Mouse (Mus musculus): ENCODE measurements around the gene Samd14. TPM values are rescaled to one million over a fixed set of nuclear protein-coding genes. Genes with fewer than 3 reads are reported as not detected.

Samd14 gene
- polyA plus RNA-seq, 1 experiment from 2014 or later: 19.8 TPM

DNA sequence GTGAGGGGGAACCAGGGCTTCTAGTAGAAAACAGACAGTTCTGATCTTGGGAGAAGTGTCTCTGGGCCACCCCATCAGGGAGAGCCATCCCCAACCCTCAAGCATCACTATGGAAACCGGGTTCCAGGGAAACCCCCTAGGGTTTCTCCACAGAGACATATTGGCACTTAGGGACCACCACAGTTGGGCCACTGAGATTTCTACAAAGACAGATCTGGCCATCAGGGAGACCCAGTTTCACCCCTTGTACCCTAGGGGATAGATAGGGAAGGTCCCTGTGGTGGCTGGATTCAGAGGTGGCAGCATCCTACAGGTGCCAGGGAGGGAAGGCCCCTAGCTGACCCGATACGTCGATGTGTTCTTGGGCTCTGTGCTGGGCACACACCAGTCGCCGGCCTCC is 17.2 kb downstream of the Samd14 start:
- WGBS: 83% methylated on average over 6 of the region's 6 CpGs
- H3K9ac ChIP-seq: no peak overlapping the region
- H3K36me3 ChIP-seq: peaks cover 24% of the 10 kb centered on the region
- no peak overlapping the region for H3K4me2 ChIP-seq
- no peak overlapping the region for H3K4me3 ChIP-seq (replicated peaks)
- ATAC-seq (ENCODE audit: insufficient read depth, low FRiP score, low read depth): no peak
- H3K27me3 ChIP-seq (replicated peaks): no peaks in the 10 kb centered on the region
- H3K27ac ChIP-seq: no peak overlapping the region
- H3K4me1 ChIP-seq: peaks cover 3% of the 10 kb centered on the region; the same call in 1 of the 2 replicates
- no peaks in the 10 kb centered on the region for H3K9me3 ChIP-seq

GRCm38 (mm10) chr11:95027850-95028470 is 18.3 kb downstream of the Samd14 start:
- Histone ChIP-seq H3K4me3 (replicated peaks) (no peak overlapping the region), H3K9ac (no peak overlapping the region), H3K27ac (no peak overlapping the region), H3K36me3 (peaks cover 14% of the 10 kb centered on the region), H3K27me3 (replicated peaks) (no peaks in the 10 kb centered on the region), H3K4me1 (peaks cover 5% of the 10 kb centered on the region; the same call in 1 of the 2 replicates), H3K4me2 (no peak overlapping the region), H3K9me3 (no peaks in the 10 kb centered on the region)
- 38% methylated on average over 13 of the region's 13 CpGs for WGBS
- no peak for ATAC-seq (ENCODE audit: insufficient read depth, low FRiP score, low read depth)

DNA sequence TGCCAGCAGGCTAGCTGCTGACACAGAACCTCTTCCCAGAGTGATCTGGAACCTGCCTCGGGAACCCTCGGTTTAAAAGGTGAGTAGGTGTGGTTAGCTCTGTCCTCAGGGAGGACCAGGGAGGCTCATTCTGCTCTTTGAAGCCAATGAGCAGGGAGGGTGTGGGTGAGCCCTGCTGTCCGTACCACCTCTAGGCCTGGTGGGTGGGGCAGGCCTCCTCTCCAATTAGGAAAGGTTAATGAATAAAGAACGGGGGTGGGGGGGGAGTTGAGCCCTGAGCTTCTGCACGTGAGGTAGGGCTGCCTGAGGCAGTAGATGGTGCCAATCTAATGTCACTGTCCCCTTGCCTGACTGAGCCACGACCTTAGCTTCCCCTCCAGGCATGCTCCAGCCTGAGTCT is 23.3 kb downstream of the Samd14 start:
- Histone ChIP-seq H3K36me3 (no peaks in the 10 kb centered on the region; the same call in 1 of the 2 replicates), H3K4me2 (no peak overlapping the region), H3K9ac (no peak overlapping the region), H3K27ac (no peak overlapping the region), H3K9me3 (no peaks in the 10 kb centered on the region), H3K4me3 (replicated peaks) (no peak overlapping the region), H3K27me3 (replicated peaks) (no peaks in the 10 kb centered on the region), H3K4me1 (peaks cover 6% of the 10 kb centered on the region; the same call in 1 of the 2 replicates)
- ATAC-seq (ENCODE audit: insufficient read depth, low FRiP score, low read depth): no peak
- WGBS: 34% methylated on average over 6 of the region's 6 CpGs

GRCm38 (mm10) chr11:95033617-95034016 is 23.9 kb downstream of the Samd14 start:
- Histone ChIP-seq H3K4me3 (replicated peaks) (no peak overlapping the region), H3K27me3 (replicated peaks) (no peaks in the 10 kb centered on the region), H3K4me2 (no peak overlapping the region), H3K9me3 (no peaks in the 10 kb centered on the region), H3K9ac (no peak overlapping the region), H3K36me3 (no peaks in the 10 kb centered on the region; the same call in 1 of the 2 replicates), H3K27ac (no peak overlapping the region), H3K4me1 (peaks cover 10% of the 10 kb centered on the region; the same call in 1 of the 2 replicates)
- whole genome bisulfite sequencing: 54% methylated on average over 14 of the region's 14 CpGs
- no peak for ATAC-seq (ENCODE audit: insufficient read depth, low FRiP score, low read depth)

DNA sequence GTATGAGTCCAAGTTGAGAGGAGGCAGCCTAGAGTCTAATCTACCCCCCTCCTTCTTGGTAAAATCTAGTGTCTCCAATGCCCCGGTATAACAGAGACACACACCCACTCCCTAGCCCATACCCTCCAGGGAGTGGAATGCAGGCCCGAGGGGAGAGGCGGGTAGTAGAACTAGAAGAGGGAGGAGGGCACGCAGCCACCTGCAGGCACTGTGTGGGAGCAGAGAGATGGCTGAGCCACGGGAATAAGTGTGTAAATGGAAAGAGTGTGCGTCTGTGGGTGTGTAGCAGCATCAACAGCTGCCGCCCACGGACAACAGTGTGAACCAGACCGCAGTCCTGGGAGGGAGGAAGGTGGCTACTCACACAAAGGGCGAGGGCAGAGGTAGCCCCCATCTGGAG is 25.2 kb downstream of the Samd14 start:
- H3K4me1 ChIP-seq: peaks cover 12% of the 10 kb centered on the region; the same call in 1 of the 2 replicates
- no peaks in the 10 kb centered on the region for H3K9me3 ChIP-seq
- no peak overlapping the region for H3K27ac ChIP-seq
- H3K4me2 ChIP-seq: no peak overlapping the region
- no peaks in the 10 kb centered on the region for H3K27me3 ChIP-seq (replicated peaks)
- no peak overlapping the region for H3K9ac ChIP-seq
- 64% methylated on average over 10 of the region's 10 CpGs for WGBS
- ATAC-seq (ENCODE audit: insufficient read depth, low FRiP score, low read depth): no peak
- no peaks in the 10 kb centered on the region; the same call in 1 of the 2 replicates for H3K36me3 ChIP-seq
- H3K4me3 ChIP-seq (replicated peaks): no peak overlapping the region

GRCm38 (mm10) chr11:95036521-95036920 is 26.8 kb downstream of the Samd14 start:
- no peaks in the 10 kb centered on the region for H3K9me3 ChIP-seq
- ATAC-seq (ENCODE audit: insufficient read depth, low FRiP score, low read depth): no peak
- peaks cover 21% of the 10 kb centered on the region for H3K4me1 ChIP-seq
- H3K36me3 ChIP-seq: no peaks in the 10 kb centered on the region; the same call in 1 of the 2 replicates
- no peak overlapping the region for H3K9ac ChIP-seq
- WGBS: 95% methylated on average over 5 of the region's 5 CpGs
- H3K27ac ChIP-seq: no peak overlapping the region
- H3K4me2 ChIP-seq: no peak overlapping the region
- H3K4me3 ChIP-seq (replicated peaks): no peak overlapping the region
- no peaks in the 10 kb centered on the region for H3K27me3 ChIP-seq (replicated peaks)

DNA sequence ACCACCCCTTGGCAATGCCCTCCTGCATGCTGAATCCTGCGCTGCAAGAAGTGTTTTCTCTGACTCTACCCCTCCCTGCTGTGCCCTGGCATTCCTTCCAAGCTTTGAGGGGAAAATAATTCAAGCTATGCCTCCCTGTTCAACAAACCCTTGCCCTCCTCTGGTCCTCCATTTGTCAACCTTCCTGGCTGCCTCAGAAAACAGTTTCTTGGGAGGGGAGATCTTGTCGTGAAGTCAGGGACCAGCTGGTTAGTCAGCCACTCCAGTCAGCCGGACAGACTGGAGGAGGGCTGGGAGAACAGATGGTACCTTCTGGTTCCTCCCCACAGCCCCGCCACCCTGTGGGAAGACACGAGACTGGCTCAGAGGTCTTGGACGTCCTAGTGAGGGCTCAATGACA is 27.6 kb downstream of the Samd14 start:
- Histone ChIP-seq H3K4me2 (no peak overlapping the region), H3K27ac (no peak overlapping the region), H3K27me3 (replicated peaks) (no peaks in the 10 kb centered on the region), H3K36me3 (no peaks in the 10 kb centered on the region; the same call in 1 of the 2 replicates), H3K9ac (no peak overlapping the region), H3K9me3 (no peaks in the 10 kb centered on the region), H3K4me1 (peaks cover 29% of the 10 kb centered on the region), H3K4me3 (replicated peaks) (no peak overlapping the region)
- ATAC-seq (ENCODE audit: insufficient read depth, low FRiP score, low read depth): no peak
- WGBS: 57% methylated on average over 6 of the region's 6 CpGs

DNA sequence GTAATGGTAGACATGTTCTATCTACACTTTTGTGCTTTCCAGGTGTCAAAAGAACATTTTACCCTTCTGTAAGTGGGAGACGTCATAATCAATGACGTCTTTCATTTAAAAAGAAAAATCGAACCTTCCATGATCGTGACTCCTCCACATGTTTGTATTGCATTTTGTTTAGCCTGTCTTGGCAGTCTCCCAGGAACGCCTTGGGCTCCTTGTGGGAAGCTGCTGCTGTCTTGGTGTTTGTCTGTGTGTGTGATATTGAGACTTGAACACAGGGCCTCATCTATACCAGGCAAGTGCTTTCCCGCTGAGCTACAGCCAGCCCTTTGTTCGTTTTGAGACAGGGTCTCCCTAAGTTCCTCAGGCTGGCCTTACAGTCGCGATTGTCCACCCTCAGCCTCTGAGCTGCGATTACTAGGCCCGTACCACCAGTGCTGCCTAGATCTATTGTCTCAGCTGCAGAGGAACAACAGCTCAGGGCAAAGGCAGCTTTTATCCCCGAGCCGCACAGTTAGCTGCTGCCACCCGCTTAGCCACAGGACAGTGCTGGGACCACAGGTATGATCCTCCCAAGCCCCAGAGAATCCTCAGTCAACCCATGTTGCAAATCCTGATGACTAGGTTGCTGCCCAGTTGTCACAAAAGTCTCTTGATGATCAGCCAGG is 28.6 kb downstream of the Samd14 start:
- Histone ChIP-seq H3K4me2 (no peak overlapping the region), H3K4me3 (replicated peaks) (no peak overlapping the region), H3K36me3 (no peaks in the 10 kb centered on the region; the same call in 1 of the 2 replicates), H3K4me1 (peaks cover 26% of the 10 kb centered on the region), H3K27ac (no peak overlapping the region), H3K27me3 (replicated peaks) (no peaks in the 10 kb centered on the region), H3K9me3 (no peaks in the 10 kb centered on the region), H3K9ac (no peak overlapping the region)
- 71% methylated on average over 14 of the region's 14 CpGs for WGBS
- no peak for ATAC-seq (ENCODE audit: insufficient read depth, low FRiP score, low read depth)

- H3K27me3 ChIP-seq (replicated peaks): no peaks in the 10 kb centered on the region
- H3K9ac ChIP-seq: no peak overlapping the region
- WGBS: 75% methylated on average over 13 of the region's 13 CpGs
- ATAC-seq (ENCODE audit: insufficient read depth, low FRiP score, low read depth): no peak
- H3K9me3 ChIP-seq: no peaks in the 10 kb centered on the region
- no peak overlapping the region for H3K4me3 ChIP-seq (replicated peaks)
- peaks cover 24% of the 10 kb centered on the region for H3K4me1 ChIP-seq
- no peak overlapping the region for H3K4me2 ChIP-seq
- no peaks in the 10 kb centered on the region; the same call in 1 of the 2 replicates for H3K36me3 ChIP-seq
- H3K27ac ChIP-seq: no peak overlapping the region
Measured at GRCm38 (mm10) chr11:95038818-95039655, 29.4 kb downstream of the Samd14 start.

DNA sequence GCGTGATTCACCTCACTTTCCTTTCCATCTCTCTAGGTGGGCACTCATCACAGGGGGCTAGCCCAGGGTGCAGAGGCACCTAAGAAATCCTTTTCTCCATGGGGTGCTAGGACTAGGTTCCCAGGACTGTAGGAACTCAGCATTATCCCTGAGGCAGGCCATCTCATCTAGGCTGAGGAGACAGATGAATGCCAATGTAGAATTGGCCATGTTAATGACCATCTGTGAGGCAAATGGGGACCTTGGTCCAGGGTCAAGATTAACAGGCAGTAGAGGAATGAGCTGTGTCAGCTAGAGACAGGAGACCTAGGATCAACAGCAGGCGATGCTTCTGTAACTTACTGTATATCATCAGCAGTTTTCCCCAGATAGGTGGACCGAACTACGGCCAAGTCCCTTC is 30.1 kb downstream of the Samd14 start:
- peak overlapping the region; percentile 88 for H3K4me2 ChIP-seq
- 83% methylated on average over 4 of the region's 4 CpGs for WGBS
- no peak for ATAC-seq (ENCODE audit: insufficient read depth, low FRiP score, low read depth)
- H3K4me3 ChIP-seq (replicated peaks): peak overlapping the region; percentile 88; the same call in 1 of the 2 replicates
- H3K9me3 ChIP-seq: no peaks in the 10 kb centered on the region
- H3K27ac ChIP-seq: no peak overlapping the region
- H3K9ac ChIP-seq: no peak overlapping the region
- H3K27me3 ChIP-seq (replicated peaks): no peaks in the 10 kb centered on the region
- peaks cover 24% of the 10 kb centered on the region for H3K4me1 ChIP-seq
- no peaks in the 10 kb centered on the region; the same call in 1 of the 2 replicates for H3K36me3 ChIP-seq

GRCm38 (mm10) chr11:95040491-95041138 is 30.9 kb downstream of the Samd14 start:
- Histone ChIP-seq H3K4me3 (replicated peaks) (peak overlapping the region; percentile 88), H3K4me1 (peaks cover 24% of the 10 kb centered on the region), H3K4me2 (peak overlapping the region; percentile 88), H3K9ac (peak overlapping the region; percentile 60), H3K27me3 (replicated peaks) (no peaks in the 10 kb centered on the region), H3K36me3 (peaks cover 6% of the 10 kb centered on the region; the same call in 1 of the 2 replicates), H3K27ac (peak overlapping the region; percentile 81), H3K9me3 (no peaks in the 10 kb centered on the region)
- WGBS: 2% methylated on average over 20 of the region's 20 CpGs
- ATAC-seq (ENCODE audit: insufficient read depth, low FRiP score, low read depth): peak; percentile 45

Measured in stomach, embryonic 15.5 days (tissue).